Comparison of ENCODE assay signal across 24 mouse cellular contexts in the genomic region with DNA sequence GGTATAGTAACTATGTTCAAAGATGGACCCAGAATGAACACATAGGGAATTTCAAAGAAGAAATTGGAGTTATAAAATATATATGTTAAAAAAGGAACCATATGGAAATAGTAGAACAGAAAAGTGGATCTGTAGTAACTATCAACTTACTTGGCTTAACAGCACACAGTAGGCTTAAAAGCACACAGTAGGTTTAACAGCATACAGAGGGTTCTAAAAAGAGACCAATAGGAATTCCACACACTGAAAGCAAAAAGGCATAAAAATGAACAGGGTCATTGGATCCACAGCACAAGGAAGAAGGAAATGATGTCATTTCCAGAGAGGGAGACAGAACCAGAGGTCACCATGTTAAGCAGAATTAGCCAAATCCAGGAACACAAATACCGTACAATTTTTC. TPM values are rescaled to one million over a fixed set of nuclear protein-coding genes. Genes with fewer than 3 reads are reported as not detected.
"Had no signal": no experiment of that assay in that cellular context is flagged by ENCODE, and none has a peak within 500 bp of the region (broad histone marks: within the 10 kb centered on the region; RNA-seq: fewer than 3 reads in every experiment).

No protein-coding gene starts in this region.

- H3K4me3 ChIP-seq: embryonic facial prominence, embryonic 10.5 days; embryonic facial prominence, embryonic 12.5 days; embryonic facial prominence, embryonic 13.5 days; embryonic facial prominence, embryonic 15.5 days; erythroblast, embryonic 14.5 days; forebrain, embryonic 10.5 days; forebrain, embryonic 12.5 days; forebrain, embryonic 13.5 days; forebrain, embryonic 15.5 days; gastrocnemius, adult 2 months; heart, adult 2 months; heart, embryonic 10.5 days had no signal

- H3K4me1 ChIP-seq: embryonic facial prominence, embryonic 10.5 days; embryonic facial prominence, embryonic 12.5 days; embryonic facial prominence, embryonic 15.5 days; heart, embryonic 10.5 days had no signal

- H3K27ac ChIP-seq: embryonic facial prominence, embryonic 10.5 days; embryonic facial prominence, embryonic 12.5 days; embryonic facial prominence, embryonic 13.5 days; embryonic facial prominence, embryonic 15.5 days; forebrain, embryonic 10.5 days; forebrain, embryonic 12.5 days; forebrain, embryonic 13.5 days; forebrain, embryonic 15.5 days; gastrocnemius, adult 2 months; heart, adult 2 months; heart, embryonic 10.5 days had no signal

- H3K9me3 ChIP-seq: embryonic facial prominence, embryonic 10.5 days; embryonic facial prominence, embryonic 12.5 days; embryonic facial prominence, embryonic 13.5 days; embryonic facial prominence, embryonic 15.5 days; forebrain, embryonic 10.5 days; forebrain, embryonic 12.5 days; forebrain, embryonic 13.5 days; forebrain, embryonic 15.5 days; heart, embryonic 10.5 days had no signal

- DNase-seq: cerebellum, adult 9-11 months; cerebellum, postnatal 10 days; cerebellum, postnatal 14 days; cerebellum, postnatal 25 days; cerebellum, postnatal 36 days; embryo, embryonic 11 days; forebrain, postnatal 0 days; gastrocnemius, adult 2 months; gastrocnemius, postnatal 10 days; gastrocnemius, postnatal 25 days; gastrocnemius, postnatal 36 days; heart, adult 11 months; heart, adult 18-20 months; heart, adult 2 months had no signal

- H3K36me3 ChIP-seq: embryonic facial prominence, embryonic 10.5 days; embryonic facial prominence, embryonic 12.5 days; embryonic facial prominence, embryonic 13.5 days; embryonic facial prominence, embryonic 15.5 days; forebrain, embryonic 10.5 days; forebrain, embryonic 12.5 days; forebrain, embryonic 15.5 days; heart, embryonic 10.5 days had no signal

- H3K4me2 ChIP-seq: embryonic facial prominence, embryonic 12.5 days; embryonic facial prominence, embryonic 13.5 days; embryonic facial prominence, embryonic 15.5 days; forebrain, embryonic 12.5 days; forebrain, embryonic 13.5 days; forebrain, embryonic 15.5 days had no signal

- H3K27me3 ChIP-seq: embryonic facial prominence, embryonic 12.5 days; embryonic facial prominence, embryonic 13.5 days; embryonic facial prominence, embryonic 15.5 days; forebrain, embryonic 12.5 days; forebrain, embryonic 13.5 days; forebrain, embryonic 15.5 days had no signal

- H3K9ac ChIP-seq: embryonic facial prominence, embryonic 12.5 days; embryonic facial prominence, embryonic 13.5 days; embryonic facial prominence, embryonic 15.5 days; forebrain, embryonic 12.5 days; forebrain, embryonic 13.5 days; forebrain, embryonic 15.5 days; forebrain, postnatal 0 days had no signal

RNA-seq across cellular contexts. Expression of a gene that starts 24.6 kb away (rescaled TPM):
- total RNA-seq: heart, adult 18-20 months had no signal
- polyA plus RNA-seq: erythroblast, embryonic 14.5 days had no signal
